Mouse (Mus musculus) right cerebral cortex, postnatal 36 days (tissue): ENCODE data around the gene Znrd1.
"Not testable (repeated sequence)": the region's sequence is repeated elsewhere in the genome, so short reads cannot be mapped to it uniquely, and the experiment has no call there.

ENCODE experiments used
- DNase-seq, 2 experiments: peaks; one replicate each; pipeline ENCODE4 v3.0.0; 2022; ENCODE audit warnings: low spot score in 2 of 2, mixed read lengths in 1 of 2

Gene Znrd1

GRCm38 (mm10) chr17:36957999-36958743 lies at the start of gene Znrd1, which contains the start of gene Znrd1as:
Gene Znrd1 (minus strand): TSS chr17:36958559.
Gene Znrd1as (plus strand): TSS chr17:36958592.
- peak; percentile 94 to 96 for DNase-seq

GRCm38 (mm10) chr17:37003366-37003765 lies 45.0 kb upstream of the Znrd1 start:
- no peak for DNase-seq

- DNase-seq = no peak
Measured at GRCm38 (mm10) chr17:37002364-37003330, 44.3 kb upstream of the Znrd1 start.

GRCm38 (mm10) chr17:37000863-37001262 lies 42.5 kb upstream of the Znrd1 start, which contains the start of gene Zfp57:
Gene Zfp57 (plus strand): TSS chr17:37001163.
- no peak for DNase-seq

- no peak for DNase-seq
Measured at GRCm38 (mm10) chr17:36998477-36998876, 40.1 kb upstream of the Znrd1 start.

GRCm38 (mm10) chr17:36997033-36997735 lies 38.8 kb upstream of the Znrd1 start:
- peak; percentile 57 to 62 for DNase-seq

- DNase-seq = no peak
Measured at GRCm38 (mm10) chr17:36995448-36995847, 37.1 kb upstream of the Znrd1 start.

- DNase-seq = no peak
Measured at GRCm38 (mm10) chr17:36994528-36994927, 36.2 kb upstream of the Znrd1 start.

GRCm38 (mm10) chr17:36993770-36994325 lies 35.5 kb upstream of the Znrd1 start:
- no peak for DNase-seq

GRCm38 (mm10) chr17:36992336-36993104 lies 34.2 kb upstream of the Znrd1 start:
- DNase-seq = peak in 1 of 2 experiments; percentile 19

GRCm38 (mm10) chr17:36990630-36991029 lies 32.3 kb upstream of the Znrd1 start:
- DNase-seq = not testable (repeated sequence)

GRCm38 (mm10) chr17:36989437-36989836 lies 31.1 kb upstream of the Znrd1 start, which contains the start of gene H2-M5:
Gene H2-M5 (minus strand): TSS chr17:36989537.
- no peak for DNase-seq

- DNase-seq = no peak
Measured at GRCm38 (mm10) chr17:36988475-36988874, 30.1 kb upstream of the Znrd1 start.

- no peak for DNase-seq
Measured at GRCm38 (mm10) chr17:36982253-36983155, 24.1 kb upstream of the Znrd1 start.

- no peak for DNase-seq
Measured at GRCm38 (mm10) chr17:36981845-36982244, 23.5 kb upstream of the Znrd1 start.

GRCm38 (mm10) chr17:36981221-36981813 lies 23.0 kb upstream of the Znrd1 start, which contains the start of gene 2410137M14Rik:
Gene 2410137M14Rik (minus strand): TSS chr17:36981237.
- peak; percentile 34 to 56 for DNase-seq

- no peak for DNase-seq
Measured at GRCm38 (mm10) chr17:36973271-36973787, 15.0 kb upstream of the Znrd1 start.

- no peak for DNase-seq
Measured at GRCm38 (mm10) chr17:36972791-36973190, 14.4 kb upstream of the Znrd1 start.
